Mouse (Mus musculus) MEL (cell line): Measurements from ENCODE around the gene Cisd1. TPM values are rescaled to one million over a fixed set of nuclear protein-coding genes. Genes with fewer than 3 reads are reported as not detected.
A peak's percentile ranks its signal among the peaks of the same experiment; 100 is the strongest.

ENCODE experiments used
- DNase-seq: peaks from one replicate; pipeline ENCODE4 v3.0.0; 2011; ENCODE audit warnings: low read depth, low spot score
- H3K27ac ChIP-seq: 2 replicates; pipeline ENCODE4 v1.5.1; 2012; ENCODE audit warnings: low read depth, mild to moderate bottlenecking, control low read depth, low read length, moderate library complexity; ENCODE audit not compliant: control insufficient read depth
- H3K27me3 ChIP-seq, 2 experiments: fragments of 150-350 bp in 1 of 2; sonication (generic) in 1 of 2; 2 replicates each; pipeline ENCODE4 v1.6.1; 2012; ENCODE audit warnings: low read length in 2 of 2, mild to moderate bottlenecking in 2 of 2, improper control_type of control experiment in 1 of 2, moderate library complexity in 1 of 2; ENCODE audit not compliant: insufficient read depth in 2 of 2, control insufficient read depth in 1 of 2
- H3K36me3 ChIP-seq, 2 experiments: 2 replicates each; pipeline ENCODE4 v1.6.1; 2012 to 2014; ENCODE audit warnings: low read length in 2 of 2, improper control_type of control experiment in 1 of 2, inconsistent platforms in 1 of 2, mild to moderate bottlenecking in 1 of 2; ENCODE audit not compliant: insufficient read depth in 2 of 2, control insufficient read depth in 1 of 2
- H3K4me1 ChIP-seq, 2 experiments: fragments of 150-350 bp in 1 of 2; sonication (generic) in 1 of 2; 2 replicates each; pipeline ENCODE4 v1.6.1; 2012; ENCODE audit warnings: low read length in 2 of 2, improper control_type of control experiment in 1 of 2, mild to moderate bottlenecking in 1 of 2; ENCODE audit not compliant: insufficient read depth in 2 of 2, control insufficient read depth in 1 of 2
- H3K4me3 ChIP-seq, 2 experiments: fragments of 150-350 bp in 1 of 2; sonication (generic) in 1 of 2; 2 replicates each; pipeline ENCODE4 v1.5.1; 2012; ENCODE audit warnings: low read depth in 2 of 2, low read length in 2 of 2, mild to moderate bottlenecking in 2 of 2, moderate library complexity in 2 of 2, control low read depth in 1 of 2, improper control_type of control experiment in 1 of 2; ENCODE audit not compliant: control insufficient read depth in 1 of 2, insufficient read depth in 1 of 2
- H3K79me2 ChIP-seq: 2 replicates; pipeline ENCODE4 v1.6.1; 2012; ENCODE audit warnings: mild to moderate bottlenecking, low read length, moderate library complexity; ENCODE audit not compliant: control insufficient read depth, poor library complexity, insufficient read depth
- H3K9ac ChIP-seq: 2 replicates; pipeline ENCODE4 v1.6.1; 2012; ENCODE audit warnings: low read depth, mild to moderate bottlenecking, control low read depth, low read length, moderate library complexity; ENCODE audit not compliant: control insufficient read depth, poor library complexity, severe bottlenecking
- H3K9me3 ChIP-seq: fragments of 150-350 bp; sonication (generic); replicated peaks from 2 replicates; pipeline ENCODE4 v1.6.1; 2012; ENCODE audit warnings: mild to moderate bottlenecking, low read length, improper control_type of control experiment, moderate library complexity; ENCODE audit not compliant: insufficient read depth
- BHLHE40 ChIP-seq: IDR thresholded peaks from 2 replicates; pipeline ENCODE4 v1.6.1; 2012; ENCODE audit warnings: low read depth, mild to moderate bottlenecking, inconsistent platforms, low read length, improper control_type of control experiment, borderline replicate concordance
- E2F4 ChIP-seq: IDR thresholded peaks from 2 replicates; pipeline ENCODE4 v1.6.1; 2011; ENCODE audit warnings: low read depth, low read length, improper control_type of control experiment, borderline replicate concordance
- ELF1 ChIP-seq: IDR thresholded peaks from 2 replicates; pipeline ENCODE4 v1.6.1; 2014; ENCODE audit warnings: low read depth, mild to moderate bottlenecking, inconsistent platforms, low read length, improper control_type of control experiment, moderate library complexity
- GABPA ChIP-seq: IDR thresholded peaks from 2 replicates; pipeline ENCODE4 v1.6.1; 2012; ENCODE audit warnings: low read depth, mild to moderate bottlenecking, inconsistent platforms, low read length, improper control_type of control experiment, moderate library complexity
- GATA1 ChIP-seq: IDR thresholded peaks from 2 replicates; pipeline ENCODE4 v1.6.1; 2011; ENCODE audit warnings: low read depth, low read length, improper control_type of control experiment
- NRF1 ChIP-seq: IDR thresholded peaks from 2 replicates; pipeline ENCODE4 v1.6.1; 2014; ENCODE audit warnings: low read depth, mild to moderate bottlenecking, inconsistent platforms, low read length, improper control_type of control experiment, moderate library complexity; ENCODE audit not compliant: poor library complexity, insufficient read depth, severe bottlenecking
- POLR2AphosphoS2 ChIP-seq: IDR thresholded peaks from 2 replicates; pipeline ENCODE4 v1.6.1; 2011; ENCODE audit warnings: low read length, improper control_type of control experiment
- TAL1 ChIP-seq: IDR thresholded peaks from 2 replicates; pipeline ENCODE4 v1.6.1; 2012; ENCODE audit warnings: mild to moderate bottlenecking, inconsistent platforms, low read length, moderate library complexity, mixed read lengths
- ZNF384 ChIP-seq: IDR thresholded peaks from 2 replicates; pipeline ENCODE4 v1.6.1; 2012; ENCODE audit warnings: low read depth, mild to moderate bottlenecking, inconsistent platforms, low read length, improper control_type of control experiment
- polyA plus RNA-seq, 2 experiments: library from polyadenylated mRNA; stranded (reverse) in 1 of 2; unstranded in 1 of 2; fragments of >175 nt in 1 of 2; fragments of >200 nt in 1 of 2; gene quantifications; 2 replicates each; pipeline versions ENCODE4 v1.2.1 to v1.2.4; 2012; ENCODE audit warnings: low replicate concordance in 2 of 2, low read depth in 1 of 2; ENCODE audit not compliant: insufficient read length in 2 of 2, insufficient read depth in 1 of 2, missing spikeins in 1 of 2
- total RNA-seq: library from RNA; depleted of rRNA; stranded (reverse); fragments of 300-350 nt; gene quantifications from 2 replicates; pipeline ENCODE4 v1.2.3, GENCODE M21; 2012

The Cisd1 gene
- total and polyA plus RNA-seq, 3 experiments = 108 to 109 TPM; not detected in 1

- H3K27ac ChIP-seq = no peak overlapping the region
- peaks cover 0 to 3% of the 10 kb centered on the region in 2 experiments; a peak in 1 of 4 replicates for H3K4me1 ChIP-seq
- no peaks in the 10 kb centered on the region for H3K9me3 ChIP-seq
- DNase-seq = no peak
- no peaks in the 10 kb centered on the region for H3K27me3 ChIP-seq
- H3K36me3 ChIP-seq = no peaks in the 10 kb centered on the region; a peak in 2 of 4 replicates
- TF ChIP-seq GABPA (no peak), BHLHE40 (no peak), E2F4 (no peak)
- no peak overlapping the region for H3K4me3 ChIP-seq
- H3K9ac ChIP-seq = no peak overlapping the region
- H3K79me2 ChIP-seq = peaks cover 45% of the 10 kb centered on the region
Measured at GRCm38 (mm10) chr10:71353850-71354249, 9.1 kb upstream of the Cisd1 start.

GRCm38 (mm10) chr10:71351301-71351700 lies 6.5 kb upstream of the Cisd1 start:
- Histone ChIP-seq H3K9ac (no peak overlapping the region), H3K27ac (no peak overlapping the region), H3K9me3 (no peaks in the 10 kb centered on the region), H3K36me3 (no peaks in the 10 kb centered on the region; a peak in 2 of 4 replicates), H3K27me3 (no peaks in the 10 kb centered on the region), H3K79me2 (peaks cover 42% of the 10 kb centered on the region), H3K4me1 (peaks cover 3% of the 10 kb centered on the region in 2 experiments; a peak in 2 of 4 replicates), H3K4me3 (no peak overlapping the region)
- TF ChIP-seq GATA1 = no peak
- no peak for TF ChIP-seq ELF1
- no peak for DNase-seq

- no peak overlapping the region; the same call in 1 of the 2 replicates for H3K27ac ChIP-seq
- peak overlapping the region in 1 of 2 experiments; percentile 96; a peak in 1 of 4 replicates for H3K4me3 ChIP-seq
- peaks cover 0 to 5% of the 10 kb centered on the region in 2 experiments; a peak in 3 of 4 replicates for H3K36me3 ChIP-seq
- H3K9me3 ChIP-seq = no peaks in the 10 kb centered on the region
- TF ChIP-seq NRF1 = no peak
- no peak for TF ChIP-seq ZNF384
- TF ChIP-seq TAL1 = no peak
- no peak for TF ChIP-seq POLR2AphosphoS2
- DNase-seq = no peak
- H3K27me3 ChIP-seq = no peaks in the 10 kb centered on the region
- peaks cover 30% of the 10 kb centered on the region for H3K79me2 ChIP-seq
- H3K4me1 ChIP-seq = peaks cover 7% of the 10 kb centered on the region in 2 experiments; a peak in 3 of 4 replicates
- no peak overlapping the region for H3K9ac ChIP-seq
Measured at GRCm38 (mm10) chr10:71349290-71349689, 4.5 kb upstream of the Cisd1 start.
